Mouse (Mus musculus): Measurements from ENCODE around the gene Mospd1.

DNA sequence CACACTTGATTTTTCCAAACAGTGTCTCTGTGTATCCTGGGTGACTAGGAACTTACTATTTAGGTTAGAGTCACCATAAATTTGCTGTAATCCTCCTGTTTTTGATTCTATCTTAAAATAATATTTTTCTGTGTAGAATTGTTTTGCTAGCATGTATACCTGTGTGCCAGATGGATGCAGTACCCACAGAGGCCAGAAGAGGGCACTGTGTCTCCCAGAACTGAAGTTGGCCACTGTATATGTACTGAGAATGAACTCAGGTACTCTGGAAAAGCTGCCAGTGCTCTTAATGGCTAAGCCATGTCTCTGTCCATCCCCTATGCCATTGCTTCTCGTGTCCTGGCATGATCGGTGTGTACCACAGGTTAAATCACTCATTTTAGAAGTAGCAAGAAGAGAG is 28.8 kb downstream of the Mospd1 start:
- TF ChIP-seq CTCF (IDR thresholded peaks at IDR 0.05; ENCODE audit: insufficient read depth, low read length) (peak; percentile 73), POLR2A (IDR thresholded peaks at IDR 0.05; ENCODE audit: borderline replicate concordance, extremely low read depth, low read depth, low read length) (no peak)

Data from lung, adult 2 months (tissue).